15 mouse cellular contexts compared by ENCODE assay signal in genomic region chr5:101520935-101521655, GRCm38 (mm10).
DNase-seq lines count a peak whose midpoint lies in the region; ATAC-seq and TF ChIP-seq lines count a peak whose summit lies in the region.
"Had no signal": no experiment of that assay in that cellular context is flagged by ENCODE, and none has a peak within 500 bp of the region (broad histone marks: within the 10 kb centered on the region; RNA-seq: fewer than 3 reads in every experiment).

No protein-coding gene starts in this region.

- TF ChIP-seq CTCF in kidney, postnatal 0 days (IDR thresholded peaks at IDR 0.05; ENCODE audit: low read depth): no peak
- no peak for TF ChIP-seq CTCF in liver, postnatal 0 days (IDR thresholded peaks at IDR 0.05; ENCODE audit: low read depth)

- peak; percentile 51 for DNase-seq in kidney, postnatal 0 days (ENCODE audit: low spot score)
- DNase-seq in kidney, adult 18-20 months: no peak
- peak; percentile 64 for DNase-seq in embryo, embryonic 9.5 days (ENCODE audit: extremely low spot score)
- peak; percentile 83 for DNase-seq in mesoderm, embryonic 11.5 days (ENCODE audit: low read depth, low spot score)
- DNase-seq in liver, postnatal 0 days: no peak
- DNase-seq in thymus, postnatal 4 days: no peak
- DNase-seq in adrenal gland, postnatal 4 days (ENCODE audit: low spot score in 2 of 2): no peak
- DNase-seq: adrenal gland, adult 8-10 months; B cell, adult 2 months; cerebellum, adult 8-10 months; kidney, adult 8-10 months; right cerebral cortex, postnatal 4 days; thymus, adult 2 months had no signal

- no peaks in the 10 kb centered on the region for H3K9me3 ChIP-seq in kidney, postnatal 0 days (replicated peaks; ENCODE audit: low read length)
- H3K9me3 ChIP-seq in neural tube, embryonic 13.5 days: no peaks in the 10 kb centered on the region; the same call in 1 of the 2 replicates
- H3K9me3 ChIP-seq in liver, postnatal 0 days (ENCODE audit: low read length): no peaks in the 10 kb centered on the region
- H3K9me3 ChIP-seq: heart, embryonic 13.5 days had no signal

- WGBS in kidney, postnatal 0 days: 32% methylated on average over 9 of the region's 9 CpGs
- 10% methylated on average over 9 of the region's 9 CpGs for WGBS in neural tube, embryonic 13.5 days
- WGBS in liver, postnatal 0 days (ENCODE audit: insufficient replicate concordance): 54% methylated on average over 9 of the region's 9 CpGs

- no peaks in the 10 kb centered on the region for H3K27me3 ChIP-seq in kidney, postnatal 0 days (ENCODE audit: insufficient read depth, low read length)
- H3K27me3 ChIP-seq in neural tube, embryonic 13.5 days: peaks cover 94% of the 10 kb centered on the region
- no peaks in the 10 kb centered on the region for H3K27me3 ChIP-seq in liver, postnatal 0 days (ENCODE audit: insufficient read depth, low read length)

- no peak overlapping the region for H3K4me3 ChIP-seq in kidney, postnatal 0 days (replicated peaks; ENCODE audit: low read depth, low read length)
- no peak overlapping the region for H3K4me3 ChIP-seq in neural tube, embryonic 13.5 days
- H3K4me3 ChIP-seq in liver, postnatal 0 days (ENCODE audit: low read depth, low read length): no peak overlapping the region
- H3K4me3 ChIP-seq: heart, embryonic 13.5 days had no signal

- no peak for TF ChIP-seq EP300 in liver, postnatal 0 days (IDR thresholded peaks at IDR 0.05; ENCODE audit: low read depth)

- ATAC-seq in kidney, postnatal 0 days (replicated peaks; ENCODE audit: low FRiP score, low read depth): no peak
- ATAC-seq in neural tube, embryonic 13.5 days (ENCODE audit: low read depth): peak; percentile 52
- ATAC-seq in liver, postnatal 0 days: no peak

- H3K4me2 ChIP-seq in kidney, postnatal 0 days (ENCODE audit: low read length): no peak overlapping the region
- no peak overlapping the region for H3K4me2 ChIP-seq in neural tube, embryonic 13.5 days
- no peak overlapping the region for H3K4me2 ChIP-seq in liver, postnatal 0 days (ENCODE audit: low read depth, low read length)
- H3K4me2 ChIP-seq: heart, embryonic 13.5 days had no signal

- no peak overlapping the region for H3K27ac ChIP-seq in kidney, postnatal 0 days
- no peak overlapping the region for H3K27ac ChIP-seq in neural tube, embryonic 13.5 days (replicated peaks)
- no peak overlapping the region for H3K27ac ChIP-seq in liver, postnatal 0 days (ENCODE audit: low read depth)
- H3K27ac ChIP-seq: heart, embryonic 13.5 days had no signal

- H3K36me3 ChIP-seq in kidney, postnatal 0 days (ENCODE audit: insufficient read depth, low read length): no peaks in the 10 kb centered on the region
- no peaks in the 10 kb centered on the region for H3K36me3 ChIP-seq in neural tube, embryonic 13.5 days
- H3K36me3 ChIP-seq in liver, postnatal 0 days (replicated peaks; ENCODE audit: insufficient read depth, low read length): no peaks in the 10 kb centered on the region
- H3K36me3 ChIP-seq: heart, embryonic 13.5 days had no signal

- no peak overlapping the region for H3K9ac ChIP-seq in kidney, postnatal 0 days (ENCODE audit: low read depth, low read length)
- no peak overlapping the region for H3K9ac ChIP-seq in neural tube, embryonic 13.5 days
- H3K9ac ChIP-seq in liver, postnatal 0 days (replicated peaks): no peak overlapping the region
- H3K9ac ChIP-seq: heart, embryonic 13.5 days had no signal

- H3K4me1 ChIP-seq in kidney, postnatal 0 days (replicated peaks; ENCODE audit: insufficient read depth, low read length): no peaks in the 10 kb centered on the region
- peaks cover 35% of the 10 kb centered on the region for H3K4me1 ChIP-seq in neural tube, embryonic 13.5 days (replicated peaks)
- H3K4me1 ChIP-seq in liver, postnatal 0 days (ENCODE audit: insufficient read depth): no peaks in the 10 kb centered on the region
- H3K4me1 ChIP-seq: heart, embryonic 13.5 days had no signal

Comparison
In these comparisons a context has a peak if more than half of its experiments do, and no peak if none do; other contexts are left out.
1. DNase-seq: peak in kidney, postnatal 0 days (single experiment), embryo, embryonic 9.5 days (single experiment) and mesoderm, embryonic 11.5 days (single experiment); none in kidney, adult 18-20 months (single experiment), liver, postnatal 0 days (single experiment), thymus, postnatal 4 days (single experiment) and adrenal gland, postnatal 4 days (0 of 2).